16 mouse cellular contexts compared by ENCODE assay signal in the genomic region with DNA sequence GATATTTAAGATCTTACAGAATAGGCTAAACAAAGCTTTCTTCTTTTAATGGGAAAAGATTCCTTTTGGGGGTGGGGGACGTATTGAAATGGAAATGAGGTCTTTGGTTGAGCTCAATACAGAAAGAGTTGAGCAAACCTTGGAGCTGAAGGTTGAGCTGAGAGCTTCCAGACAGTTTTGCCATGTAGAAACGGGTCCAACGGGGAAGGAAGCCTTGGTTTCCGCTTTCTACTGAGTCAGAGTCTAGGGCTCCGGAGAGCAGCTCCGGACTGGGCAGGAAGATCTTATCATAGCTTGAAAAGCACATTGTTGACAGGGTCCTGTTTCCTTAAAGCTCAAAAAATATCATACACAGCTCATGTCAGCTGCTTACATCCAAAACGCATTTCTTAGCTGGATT.
A peak's percentile ranks its signal among the peaks of the same experiment; 100 is the strongest.
DNase-seq lines count a peak whose midpoint lies in the region; ATAC-seq and TF ChIP-seq lines count a peak whose summit lies in the region.
"Had no signal": no experiment of that assay in that cellular context is flagged by ENCODE, and none has a peak within 500 bp of the region (broad histone marks: within the 10 kb centered on the region; RNA-seq: fewer than 3 reads in every experiment).

No protein-coding gene starts in this region.

- peaks cover 13% of the 10 kb centered on the region for H3K4me1 ChIP-seq in lung, adult 2 months (ENCODE audit: control insufficient read depth, insufficient read depth, low read length)
- no peaks in the 10 kb centered on the region for H3K4me1 ChIP-seq in lung, embryonic 14.5 days (ENCODE audit: insufficient read depth)
- H3K4me1 ChIP-seq: lung, embryonic 15.5 days; stomach, embryonic 15.5 days had no signal

- DNase-seq in adrenal gland, adult 2 months = peak; percentile 16
- DNase-seq in adrenal gland, postnatal 14 days = no peak
- DNase-seq in lung, adult 18-20 months = peak; percentile 16 to 42
- DNase-seq in lung, adult 2 months = no peak
- peak; percentile 34 for DNase-seq in lung, embryonic 14.5 days
- peak; percentile 13 for DNase-seq in skeletal muscle tissue, adult 2 months (ENCODE audit: low read depth, low spot score)
- no peak for DNase-seq in cerebellum, adult 11 months
- DNase-seq in adipocyte (ENCODE audit: low spot score) = no peak
- DNase-seq: adrenal gland, postnatal 10 days; forebrain, postnatal 0 days; gastrocnemius, postnatal 10 days; thymus, postnatal 36 days had no signal

- H3K27me3 ChIP-seq in lung, embryonic 14.5 days (ENCODE audit: insufficient read depth, low read length) = no peaks in the 10 kb centered on the region
- H3K27me3 ChIP-seq: lung, embryonic 15.5 days; stomach, embryonic 15.5 days had no signal

- H3K36me3 ChIP-seq in lung, embryonic 14.5 days (ENCODE audit: insufficient read depth) = no peaks in the 10 kb centered on the region
- H3K36me3 ChIP-seq: lung, embryonic 15.5 days; stomach, embryonic 15.5 days had no signal

- TF ChIP-seq POLR2A in lung, adult 2 months (IDR thresholded peaks at IDR 0.05; ENCODE audit: borderline replicate concordance, extremely low read depth, low read depth, low read length) = no peak

- TF ChIP-seq CTCF in lung, adult 2 months (IDR thresholded peaks at IDR 0.05; ENCODE audit: insufficient read depth, low read length) = no peak
- no peak for TF ChIP-seq CTCF in lung, embryonic 14.5 days (IDR thresholded peaks at IDR 0.05; ENCODE audit: low read depth)

- ATAC-seq in lung, embryonic 14.5 days (ENCODE audit: insufficient read depth) = no peak
- ATAC-seq: forebrain, postnatal 0 days; midbrain, embryonic 16.5 days had no signal

- H3K4me2 ChIP-seq in lung, embryonic 14.5 days = no peak overlapping the region
- H3K4me2 ChIP-seq: lung, embryonic 15.5 days; stomach, embryonic 15.5 days had no signal

- no peaks in the 10 kb centered on the region for H3K9me3 ChIP-seq in lung, embryonic 14.5 days (ENCODE audit: low read depth, low read length)
- H3K9me3 ChIP-seq: lung, embryonic 15.5 days; stomach, embryonic 15.5 days had no signal

- H3K9ac ChIP-seq in lung, embryonic 14.5 days = no peak overlapping the region
- H3K9ac ChIP-seq: forebrain, postnatal 0 days; lung, embryonic 15.5 days; stomach, embryonic 15.5 days had no signal

- no peak overlapping the region for H3K27ac ChIP-seq in lung, embryonic 14.5 days (ENCODE audit: low read depth)
- H3K27ac ChIP-seq: layer of hippocampus, adult 2 months; lung, embryonic 15.5 days; stomach, embryonic 15.5 days had no signal

- 44% methylated on average over 7 of the region's 7 CpGs for WGBS in lung, adult 2 months
- 64% methylated on average over 7 of the region's 7 CpGs for WGBS in lung, embryonic 14.5 days

- no peak overlapping the region for H3K4me3 ChIP-seq in lung, adult 2 months (replicated peaks; ENCODE audit: extremely low read depth, low read depth, low read length)
- H3K4me3 ChIP-seq in lung, embryonic 14.5 days (ENCODE audit: low read depth, low read length) = no peak overlapping the region
- H3K4me3 ChIP-seq: layer of hippocampus, adult 2 months; lung, embryonic 15.5 days; stomach, embryonic 15.5 days had no signal

Comparison
In these comparisons a context has a peak if more than half of its experiments do, and no peak if none do; other contexts are left out.
1. DNase-seq: peak in adrenal gland, adult 2 months (single experiment), lung, adult 18-20 months (2 of 2), lung, embryonic 14.5 days (single experiment) and skeletal muscle tissue, adult 2 months (single experiment); none in adrenal gland, postnatal 14 days (single experiment), lung, adult 2 months (single experiment), cerebellum, adult 11 months (single experiment) and adipocyte (single experiment).